Mouse (Mus musculus) midbrain, embryonic 12.5 days (tissue): Measurements from ENCODE around the gene Ctsa. TPM values are rescaled to one million over a fixed set of nuclear protein-coding genes. Genes with fewer than 3 reads are reported as not detected.

Experiments
- ATAC-seq: fragments of 200-750 bp; cut with Nextera tagmentation; 2 replicates; pipeline ENCODE4 v1.8.0; 2017; ENCODE audit warnings: low read depth, moderate TSS enrichment, moderate library complexity; ENCODE audit not compliant: low FRiP score
- H3K27ac ChIP-seq: fragments of 300-500 bp; sonication (generic); replicated peaks from 2 replicates; pipeline ENCODE4 v1.5.1; 2016; ENCODE audit warnings: mild to moderate bottlenecking
- H3K27me3 ChIP-seq: fragments of 300-500 bp; sonication (generic); 2 replicates; pipeline ENCODE4 v1.6.1; 2016; ENCODE audit warnings: mild to moderate bottlenecking
- H3K36me3 ChIP-seq: fragments of 300-500 bp; sonication (generic); 2 replicates; pipeline ENCODE4 v1.6.1; 2016
- H3K4me1 ChIP-seq: fragments of 300-500 bp; sonication (generic); 2 replicates; pipeline ENCODE4 v1.6.1; 2016
- H3K4me2 ChIP-seq: fragments of 300-500 bp; sonication (generic); replicated peaks from 2 replicates; pipeline ENCODE4 v1.6.1; 2016; ENCODE audit warnings: mild to moderate bottlenecking, moderate library complexity
- H3K4me3 ChIP-seq: fragments of 300-500 bp; sonication (generic); 2 replicates; pipeline ENCODE4 v1.5.1; 2016; ENCODE audit warnings: mild to moderate bottlenecking
- H3K9ac ChIP-seq: fragments of 300-500 bp; sonication (generic); replicated peaks from 2 replicates; pipeline ENCODE4 v1.6.1; 2016; ENCODE audit warnings: mild to moderate bottlenecking, moderate library complexity
- H3K9me3 ChIP-seq: fragments of 300-500 bp; sonication (generic); 2 replicates; pipeline ENCODE4 v1.6.1; 2016; ENCODE audit warnings: mild to moderate bottlenecking
- WGBS: fragments of 180-500 bp; shearing (Covaris S2); methylation state at CpG from one replicate; pipeline ENCODE4 v1.1.7; 2016; 5-methylcytosine and 5-hydroxymethylcytosine counted together
- polyA plus RNA-seq: library from polyadenylated mRNA; unstranded; fragments of >200 nt; fragmentation: Nextera tagmentation; extraction: Ambion mirVana; gene quantifications from 2 replicates; pipeline ENCODE4 v1.2.1, GENCODE M21; 2016

The Ctsa gene
- polyA plus RNA-seq, 1 experiment from 2014 or later = 101 TPM

DNA sequence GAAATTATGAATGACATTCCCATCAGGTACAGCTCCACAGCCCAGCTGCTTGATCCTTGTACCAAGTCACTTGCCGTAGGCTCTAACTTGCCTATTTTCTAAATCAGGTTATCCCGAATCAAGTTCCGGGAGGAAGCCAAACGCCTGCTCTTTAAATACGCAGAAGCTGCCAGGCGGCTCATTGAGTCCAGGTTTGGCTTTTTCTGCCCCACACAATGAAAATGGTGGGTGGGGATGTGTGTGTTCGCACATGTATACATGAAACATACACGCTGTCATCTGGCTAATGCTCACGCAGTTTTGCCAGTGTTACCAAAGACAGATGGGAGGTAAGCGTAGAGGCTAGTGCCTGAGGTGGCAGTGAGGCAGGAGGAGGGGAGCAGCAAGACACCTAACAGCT is 53.9 kb downstream of the Ctsa start:
- ATAC-seq = no peak
- H3K4me1 ChIP-seq = peaks cover 7% of the 10 kb centered on the region
- peaks cover 87% of the 10 kb centered on the region for H3K36me3 ChIP-seq
- H3K4me3 ChIP-seq = no peak overlapping the region
- 93% methylated on average over 10 of the region's 10 CpGs for WGBS
- no peak overlapping the region for H3K27ac ChIP-seq
- H3K4me2 ChIP-seq = no peak overlapping the region
- no peak overlapping the region for H3K9ac ChIP-seq
- H3K9me3 ChIP-seq = no peaks in the 10 kb centered on the region
- no peaks in the 10 kb centered on the region for H3K27me3 ChIP-seq

- Histone ChIP-seq H3K27me3 (no peaks in the 10 kb centered on the region), H3K4me3 (no peak overlapping the region), H3K27ac (no peak overlapping the region), H3K9ac (no peak overlapping the region), H3K4me1 (no peaks in the 10 kb centered on the region), H3K36me3 (peaks cover 100% of the 10 kb centered on the region), H3K9me3 (no peaks in the 10 kb centered on the region), H3K4me2 (no peak overlapping the region)
- 90% methylated on average over 12 of the region's 12 CpGs for WGBS
- no peak for ATAC-seq
These were observed 56.3 kb downstream of the Ctsa start for GRCm38 (mm10) chr2:164888996-164889395.

DNA sequence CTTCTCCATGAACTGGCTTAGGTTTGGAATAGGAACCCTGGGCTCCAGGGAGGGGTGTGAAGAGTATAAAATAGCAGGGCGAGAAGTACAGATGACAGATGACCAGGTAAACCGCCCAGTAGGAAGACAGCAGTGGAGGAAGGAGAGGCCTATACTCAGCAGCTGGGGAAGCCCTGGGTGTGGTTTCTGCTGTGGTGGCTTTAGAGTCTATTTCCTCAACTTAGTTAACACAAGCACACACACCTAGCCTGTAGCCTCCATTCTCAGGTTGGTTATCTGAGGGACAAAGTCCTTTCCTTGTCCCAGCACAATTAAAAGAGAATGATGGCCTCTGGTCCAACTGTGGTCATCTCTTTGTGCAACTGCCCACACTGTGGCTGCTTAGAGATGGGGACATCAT is 57.3 kb downstream of the Ctsa start:
- Histone ChIP-seq H3K4me2 (no peak overlapping the region), H3K4me1 (no peaks in the 10 kb centered on the region), H3K36me3 (peaks cover 100% of the 10 kb centered on the region), H3K4me3 (no peak overlapping the region), H3K27me3 (no peaks in the 10 kb centered on the region), H3K9ac (no peak overlapping the region), H3K27ac (no peak overlapping the region), H3K9me3 (no peaks in the 10 kb centered on the region)
- no peak for ATAC-seq
- 96% methylated on average over 2 of the region's 2 CpGs for WGBS

Other genes starting within 250 kb of the Ctsa start
- gene Wfdc6a, start 247.4 kb upstream of the Ctsa start, polyA plus RNA-seq = not detected in 2 replicates
- not detected in 2 replicates for gene Eppin, start 239.3 kb upstream of the Ctsa start, polyA plus RNA-seq
- gene Wfdc6b, start 219.4 kb upstream of the Ctsa start, polyA plus RNA-seq = not detected in 2 replicates
- gene Wfdc8, start 219.2 kb upstream of the Ctsa start, polyA plus RNA-seq = not detected in 2 replicates
- gene Wfdc16, start 194.1 kb upstream of the Ctsa start, polyA plus RNA-seq = not detected in 2 replicates
- gene Wfdc10, start 176.8 kb upstream of the Ctsa start, polyA plus RNA-seq = not detected in 2 replicates
- not detected in 2 replicates for gene Wfdc9, start 176.3 kb upstream of the Ctsa start, polyA plus RNA-seq
- not detected in 2 replicates for gene Wfdc11, start 158.8 kb upstream of the Ctsa start, polyA plus RNA-seq
- gene Wfdc13, start 147.8 kb upstream of the Ctsa start, polyA plus RNA-seq = not detected in 2 replicates
- gene Spint4, start 134.4 kb upstream of the Ctsa start, polyA plus RNA-seq = not detected in 2 replicates
- not detected in 2 replicates for gene Spint5, start 117.6 kb upstream of the Ctsa start, polyA plus RNA-seq
- gene Wfdc3, start 86.9 kb upstream of the Ctsa start, polyA plus RNA-seq = 0.93 and 1.1 TPM in 2 replicates
- gene Dnttip1, start 86.9 kb upstream of the Ctsa start, polyA plus RNA-seq = 87.6 and 90.0 TPM in 2 replicates
- gene Ube2c, start 63.0 kb upstream of the Ctsa start, polyA plus RNA-seq = 438 and 455 TPM in 2 replicates
- gene Tnnc2, start 52.9 kb upstream of the Ctsa start, polyA plus RNA-seq = 0.52 and 0.77 TPM in 2 replicates
- 14.4 and 18.3 TPM in 2 replicates for gene Snx21, start 47.0 kb upstream of the Ctsa start, polyA plus RNA-seq
- 13.4 and 16.5 TPM in 2 replicates for gene Acot8, start 28.0 kb upstream of the Ctsa start, polyA plus RNA-seq
- gene Zswim3, start 27.8 kb upstream of the Ctsa start, polyA plus RNA-seq = 10.8 and 12.1 TPM in 2 replicates
- 23.8 and 25.0 TPM in 2 replicates for gene Zswim1, start 10.2 kb upstream of the Ctsa start, polyA plus RNA-seq
- gene Spata25, start 4.3 kb upstream of the Ctsa start, polyA plus RNA-seq = 0.24 TPM in 1 of 2 replicates, not detected in the other
- 4.4 and 5.2 TPM in 2 replicates for gene Neurl2, start 583 bp downstream of the Ctsa start, polyA plus RNA-seq
- gene Pltp, start 24.8 kb downstream of the Ctsa start, polyA plus RNA-seq = 90.2 and 113 TPM in 2 replicates
- gene Pcif1, start 46.4 kb downstream of the Ctsa start, polyA plus RNA-seq = 87.0 and 96.9 TPM in 2 replicates
- gene Zfp335, start 78.9 kb downstream of the Ctsa start, polyA plus RNA-seq = 17.5 and 17.7 TPM in 2 replicates
- gene Mmp9, start 107.9 kb downstream of the Ctsa start, polyA plus RNA-seq = 6.2 and 7.5 TPM in 2 replicates
- 8.1 and 9.9 TPM in 2 replicates for gene Slc12a5, start 127.9 kb downstream of the Ctsa start, polyA plus RNA-seq
- gene Ncoa5, start 202.0 kb downstream of the Ctsa start, polyA plus RNA-seq = 141 and 148 TPM in 2 replicates
- 4.8 and 6.8 TPM in 2 replicates for gene Cd40, start 222.8 kb downstream of the Ctsa start, polyA plus RNA-seq